Mouse (Mus musculus): ENCODE data around the gene Necap1.

- TF ChIP-seq MAX (IDR thresholded peaks at IDR 0.05; ENCODE audit: low read depth) = no peak
- TF ChIP-seq POLR2A (IDR thresholded peaks at IDR 0.05; ENCODE audit: insufficient read length, low read depth) = no peak
- no peak for TF ChIP-seq TCF12 (IDR thresholded peaks at IDR 0.05; ENCODE audit: insufficient read depth, poor library complexity, severe bottlenecking)
- TF ChIP-seq E2F4 (IDR thresholded peaks at IDR 0.05; ENCODE audit: insufficient read depth) = no peak
- TF ChIP-seq USF1 (IDR thresholded peaks at IDR 0.05; ENCODE audit: low read depth) = no peak
- TF ChIP-seq MYOD1 (IDR thresholded peaks at IDR 0.05; ENCODE audit: control insufficient read depth in 1 of 3, insufficient read length in 2 of 3, low read depth in 2 of 3) = no peak
- TF ChIP-seq SRF (IDR thresholded peaks at IDR 0.05; ENCODE audit: control insufficient read depth, insufficient read length, low read depth) = no peak
- TF ChIP-seq TCF3 (IDR thresholded peaks at IDR 0.05; ENCODE audit: insufficient read length, low read depth) = no peak
- TF ChIP-seq MYOG (IDR thresholded peaks at IDR 0.05; ENCODE audit: control insufficient read depth in 1 of 3, insufficient read depth in 1 of 3, insufficient read length in 2 of 3, low read depth in 2 of 3) = no peak
- TF ChIP-seq CEBPB (IDR thresholded peaks at IDR 0.05; ENCODE audit: insufficient read depth, poor library complexity, severe bottlenecking) = no peak
- no peak for TF ChIP-seq POLR2AphosphoS2 (IDR thresholded peaks at IDR 0.05; ENCODE audit: insufficient read length, low read depth)
These were observed 46.2 kb upstream of the Necap1 start for GRCm38 (mm10) chr6:122828086-122828485.

Data from myocyte (in vitro differentiated cells).